Mouse (Mus musculus) testis, postnatal 10 days (tissue): ENCODE results near the gene Ddx39.

Source experiments
- DNase-seq: peaks from one replicate; pipeline ENCODE4 v3.0.0; 2021; ENCODE audit warnings: low spot score

Gene Ddx39

GRCm38 (mm10) chr8:83715031-83715690, at the start of gene Ddx39:
Gene Ddx39 (plus strand): TSS chr8:83715177.
- peak; percentile 92 for DNase-seq

- no peak for DNase-seq
Observed at GRCm38 (mm10) chr8:83665969-83666865, 48.8 kb upstream of the Ddx39 start, which contains the start of gene Ptger1. Gene Ptger1 (plus strand): TSS chr8:83666678.

- DNase-seq, result no peak
Observed at GRCm38 (mm10) chr8:83666866-83667234, 48.1 kb upstream of the Ddx39 start.

GRCm38 (mm10) chr8:83667526-83667925, 47.5 kb upstream of the Ddx39 start:
- no peak for DNase-seq

GRCm38 (mm10) chr8:83668010-83668916, 46.7 kb upstream of the Ddx39 start:
- DNase-seq, result peak; percentile 83

GRCm38 (mm10) chr8:83669013-83669412, 46.0 kb upstream of the Ddx39 start:
- no peak for DNase-seq

- DNase-seq, result no peak
Observed at GRCm38 (mm10) chr8:83672936-83673335, 42.0 kb upstream of the Ddx39 start.

GRCm38 (mm10) chr8:83674497-83674896, 40.5 kb upstream of the Ddx39 start:
- no peak for DNase-seq

- no peak for DNase-seq
Observed at GRCm38 (mm10) chr8:83679866-83680265, 35.1 kb upstream of the Ddx39 start.

GRCm38 (mm10) chr8:83680603-83681002, 34.4 kb upstream of the Ddx39 start:
- DNase-seq, result no peak

GRCm38 (mm10) chr8:83681099-83681498, 33.9 kb upstream of the Ddx39 start:
- no peak for DNase-seq

GRCm38 (mm10) chr8:83684517-83684916, 30.5 kb upstream of the Ddx39 start:
- DNase-seq, result no peak

- no peak for DNase-seq
Observed at GRCm38 (mm10) chr8:83689264-83689663, 25.7 kb upstream of the Ddx39 start.

- DNase-seq, result no peak
Observed at GRCm38 (mm10) chr8:83693609-83694236, 21.3 kb upstream of the Ddx39 start.

GRCm38 (mm10) chr8:83694369-83695160, 20.4 kb upstream of the Ddx39 start:
- DNase-seq, result no peak

GRCm38 (mm10) chr8:83695351-83696106, 19.4 kb upstream of the Ddx39 start:
- DNase-seq, result no peak

- DNase-seq, result peak; percentile 56
Observed at GRCm38 (mm10) chr8:83697374-83698220, 17.4 kb upstream of the Ddx39 start.

- peak; percentile 70 for DNase-seq
Observed at GRCm38 (mm10) chr8:83698291-83698660, 16.7 kb upstream of the Ddx39 start.
